Mouse (Mus musculus): ENCODE measurements around the gene Olfr1305. TPM values are rescaled to one million over a fixed set of nuclear protein-coding genes. Genes with fewer than 3 reads are reported as not detected.

Olfr1305 gene
- not detected in 2 replicates for total RNA-seq (2015; ENCODE audit: low replicate concordance)
- total RNA-seq (2017; ENCODE audit: low replicate concordance), result not detected in 2 replicates

- ATAC-seq (replicated peaks; ENCODE audit: low FRiP score, poor library complexity, severe bottlenecking), result no peak
Observed at GRCm38 (mm10) chr2:111877049-111877448, at the start of gene Olfr1305. Olfr1305 (minus strand) TSS chr2:111877149.

GRCm38 (mm10) chr2:111916171-111916570, 39.2 kb upstream of the Olfr1305 start, which contains the start of gene Olfr1306:
Olfr1306 (minus strand) TSS chr2:111916271.
- ATAC-seq (replicated peaks; ENCODE audit: low FRiP score, poor library complexity, severe bottlenecking), result no peak

- ATAC-seq (replicated peaks; ENCODE audit: low FRiP score, poor library complexity, severe bottlenecking), result no peak
Observed at GRCm38 (mm10) chr2:111820240-111820639, 56.7 kb downstream of the Olfr1305 start, which contains the start of gene Olfr1303. Olfr1303 (minus strand) TSS chr2:111820340.

Other genes starting within 250 kb of the Olfr1305 start
- not detected in 2 replicates for gene Olfr1298, start 227.9 kb downstream of the Olfr1305 start, total RNA-seq (2015; ENCODE audit: low replicate concordance)
- not detected in 2 replicates for gene Olfr1298, start 227.9 kb downstream of the Olfr1305 start, total RNA-seq (2017; ENCODE audit: low replicate concordance)
- not detected in 2 replicates for gene Olfr1299, start 215.7 kb downstream of the Olfr1305 start, total RNA-seq (2015; ENCODE audit: low replicate concordance)
- gene Olfr1299, start 215.7 kb downstream of the Olfr1305 start, total RNA-seq (2017; ENCODE audit: low replicate concordance), result not detected in 2 replicates
- not detected in 2 replicates for gene Olfr1301, start 126.1 kb downstream of the Olfr1305 start, total RNA-seq (2015; ENCODE audit: low replicate concordance)
- 0.26 TPM in 1 of 2 replicates, not detected in the other for gene Olfr1301, start 126.1 kb downstream of the Olfr1305 start, total RNA-seq (2017; ENCODE audit: low replicate concordance)
- not detected in 2 replicates for gene Olfr1302, start 99.7 kb downstream of the Olfr1305 start, total RNA-seq (2015; ENCODE audit: low replicate concordance)
- gene Olfr1302, start 99.7 kb downstream of the Olfr1305 start, total RNA-seq (2017; ENCODE audit: low replicate concordance), result not detected in 2 replicates
- gene Olfr1303, start 56.8 kb downstream of the Olfr1305 start, total RNA-seq (2015; ENCODE audit: low replicate concordance), result not detected in 2 replicates
- gene Olfr1303, start 56.8 kb downstream of the Olfr1305 start, total RNA-seq (2017; ENCODE audit: low replicate concordance), result 0.42 TPM in 1 of 2 replicates, not detected in the other
- not detected in 2 replicates for gene Olfr1306, start 39.1 kb upstream of the Olfr1305 start, total RNA-seq (2015; ENCODE audit: low replicate concordance)
- gene Olfr1306, start 39.1 kb upstream of the Olfr1305 start, total RNA-seq (2017; ENCODE audit: low replicate concordance), result not detected in 2 replicates
- not detected in 2 replicates for gene Olfr1307, start 72.3 kb upstream of the Olfr1305 start, total RNA-seq (2015; ENCODE audit: low replicate concordance)
- gene Olfr1307, start 72.3 kb upstream of the Olfr1305 start, total RNA-seq (2017; ENCODE audit: low replicate concordance), result 0.14 TPM in 1 of 2 replicates, not detected in the other
- gene Olfr1308, start 87.8 kb upstream of the Olfr1305 start, total RNA-seq (2015; ENCODE audit: low replicate concordance), result not detected in 2 replicates
- gene Olfr1308, start 87.8 kb upstream of the Olfr1305 start, total RNA-seq (2017; ENCODE audit: low replicate concordance), result not detected in 2 replicates
- not detected in 2 replicates for gene Olfr1309, start 113.1 kb upstream of the Olfr1305 start, total RNA-seq (2015; ENCODE audit: low replicate concordance)
- not detected in 2 replicates for gene Olfr1309, start 113.1 kb upstream of the Olfr1305 start, total RNA-seq (2017; ENCODE audit: low replicate concordance)
- not detected in 2 replicates for gene Olfr1310, start 135.6 kb upstream of the Olfr1305 start, total RNA-seq (2015; ENCODE audit: low replicate concordance)
- gene Olfr1310, start 135.6 kb upstream of the Olfr1305 start, total RNA-seq (2017; ENCODE audit: low replicate concordance), result not detected in 2 replicates
- not detected in 2 replicates for gene Olfr1311, start 147.3 kb upstream of the Olfr1305 start, total RNA-seq (2015; ENCODE audit: low replicate concordance)
- not detected in 2 replicates for gene Olfr1311, start 147.3 kb upstream of the Olfr1305 start, total RNA-seq (2017; ENCODE audit: low replicate concordance)
- gene Olfr1312, start 173.1 kb upstream of the Olfr1305 start, total RNA-seq (2015; ENCODE audit: low replicate concordance), result not detected in 2 replicates
- not detected in 2 replicates for gene Olfr1312, start 173.1 kb upstream of the Olfr1305 start, total RNA-seq (2017; ENCODE audit: low replicate concordance)
- not detected in 2 replicates for gene Olfr1313, start 200.7 kb upstream of the Olfr1305 start, total RNA-seq (2015; ENCODE audit: low replicate concordance)
- not detected in 2 replicates for gene Olfr1313, start 200.7 kb upstream of the Olfr1305 start, total RNA-seq (2017; ENCODE audit: low replicate concordance)
- not detected in 2 replicates for gene Olfr1314, start 219.6 kb upstream of the Olfr1305 start, total RNA-seq (2015; ENCODE audit: low replicate concordance)
- not detected in 2 replicates for gene Olfr1314, start 219.6 kb upstream of the Olfr1305 start, total RNA-seq (2017; ENCODE audit: low replicate concordance)
- not detected in 2 replicates for gene Olfr1315-ps1, start 238.3 kb upstream of the Olfr1305 start, total RNA-seq (2015; ENCODE audit: low replicate concordance)
- gene Olfr1315-ps1, start 238.3 kb upstream of the Olfr1305 start, total RNA-seq (2017; ENCODE audit: low replicate concordance), result not detected in 2 replicates

Measured in erythroblast, adult 5-6 weeks (primary cell).